Mouse (Mus musculus) retina, postnatal 7 days (tissue): ENCODE measurements around the gene Nexmif.
A peak's percentile ranks its signal among the peaks of the same experiment; 100 is the strongest.
"Not testable (repeated sequence)": the region's sequence is repeated elsewhere in the genome, so short reads cannot be mapped to it uniquely, and the experiment has no call there.

Source experiments
- DNase-seq: peaks from one replicate; pipeline ENCODE4 v3.0.0-alpha.2; 2012; ENCODE audit warnings: low read depth, low spot score

Gene Nexmif

DNA sequence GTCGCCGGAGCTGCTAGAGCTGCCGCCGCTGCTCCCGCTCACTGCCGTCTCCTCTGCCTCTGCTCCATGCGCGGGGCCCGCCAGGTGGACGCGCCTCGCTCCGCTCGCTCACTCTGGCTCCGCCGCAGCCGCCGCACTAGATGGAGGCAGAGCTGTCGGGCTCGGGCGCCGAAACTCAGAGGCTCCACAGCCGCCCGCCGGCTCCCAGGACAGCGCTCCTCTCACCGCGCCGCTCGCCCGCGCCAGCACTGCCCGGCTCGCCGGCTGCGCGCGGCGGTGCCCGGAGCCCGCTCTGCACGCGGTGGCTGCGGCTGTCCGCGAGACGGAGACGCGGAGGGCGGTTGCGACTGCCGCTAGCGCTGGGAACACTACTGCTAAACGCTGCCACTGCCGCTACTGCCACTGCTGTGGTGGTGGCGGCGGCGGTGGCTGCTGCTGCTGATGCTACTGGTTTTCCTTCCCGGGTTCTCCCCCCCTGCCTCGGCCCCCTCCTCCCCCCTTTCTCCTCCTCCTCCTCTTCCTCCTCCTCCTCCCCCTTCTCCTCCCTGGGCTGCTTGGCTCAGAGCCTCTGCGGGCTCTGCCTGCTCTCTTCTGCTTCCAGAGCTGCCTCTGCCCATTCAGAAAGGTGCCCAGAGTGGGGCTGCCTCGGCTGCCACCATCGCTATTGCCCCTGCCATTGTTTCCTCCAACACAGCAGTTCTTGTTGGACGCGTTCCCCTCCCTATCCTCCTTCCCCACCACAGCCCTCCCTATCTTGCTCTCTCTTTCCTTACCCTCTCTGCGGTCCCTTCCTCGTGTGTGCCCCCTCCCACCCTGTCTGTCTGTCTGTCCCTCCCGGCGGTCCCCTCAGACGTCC lies at the start of gene Nexmif:
Nexmif (minus strand) TSS at position 450 of the 856 bp plus-strand sequence.
- peak; percentile 17 for DNase-seq

DNA sequence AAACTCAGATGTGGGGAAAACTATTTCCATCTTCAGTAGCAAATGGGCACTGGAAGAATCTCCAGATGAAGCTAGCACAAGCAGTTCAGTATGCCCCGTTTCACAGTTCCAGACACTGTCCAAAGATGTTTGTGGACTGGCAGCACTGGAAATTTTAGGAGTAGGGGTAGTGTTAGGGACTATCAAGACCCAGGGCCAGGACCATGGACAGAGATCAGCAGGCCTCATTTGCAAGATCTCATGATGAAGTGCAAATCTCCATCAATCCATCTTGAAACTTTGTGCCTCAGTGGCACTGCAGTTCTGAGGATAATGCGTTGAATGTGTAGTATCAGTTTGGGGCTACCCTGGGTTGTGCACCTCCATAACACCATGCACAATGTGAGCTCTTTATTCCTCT lies 7.7 kb upstream of the Nexmif start:
- DNase-seq = no peak

DNA sequence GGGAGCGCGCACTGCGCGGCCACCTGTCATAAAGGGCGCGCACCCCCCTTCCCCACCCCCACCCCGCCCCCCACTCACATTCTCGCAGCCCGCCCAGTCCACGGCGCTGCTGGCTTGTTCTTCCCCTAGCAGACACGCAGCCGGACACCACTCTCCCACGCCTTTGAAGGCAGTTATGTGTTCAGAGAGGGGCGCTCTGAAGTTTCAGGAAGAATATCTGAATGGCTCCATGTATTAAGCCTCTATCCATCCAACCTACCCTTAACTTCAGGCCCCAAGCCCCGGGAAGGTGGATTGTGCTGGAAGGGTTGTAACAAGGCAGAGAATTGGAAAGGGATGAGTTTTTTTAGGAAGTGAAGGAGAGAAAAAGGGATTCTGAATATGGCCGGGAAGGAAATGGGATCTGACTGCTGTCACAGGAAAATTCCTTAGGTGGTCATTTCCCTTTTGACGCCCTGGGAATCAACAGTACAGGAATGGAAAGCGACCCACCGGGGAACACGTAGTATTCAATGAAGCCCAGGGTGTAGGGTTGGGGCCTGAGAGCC lies 681 bp upstream of the Nexmif start:
- no peak for DNase-seq

DNA sequence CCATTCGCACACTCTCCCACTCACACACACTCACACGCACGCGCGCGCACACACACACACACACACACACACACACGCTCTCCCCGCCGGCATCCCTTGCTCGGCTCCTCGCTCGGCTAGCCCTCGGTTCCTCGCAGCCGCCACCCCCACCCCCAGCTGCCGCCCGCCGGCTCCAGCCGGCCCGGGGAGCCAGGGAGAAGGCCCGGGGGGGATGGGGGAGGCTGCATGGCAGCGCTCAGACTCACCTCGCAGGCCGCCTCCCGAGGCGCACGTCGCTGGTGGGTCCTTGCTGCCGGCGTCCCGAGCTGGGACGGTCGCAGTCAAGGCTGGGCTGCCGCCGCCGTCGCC lies 623 bp downstream of the Nexmif start:
- DNase-seq = peak; percentile 16

DNA sequence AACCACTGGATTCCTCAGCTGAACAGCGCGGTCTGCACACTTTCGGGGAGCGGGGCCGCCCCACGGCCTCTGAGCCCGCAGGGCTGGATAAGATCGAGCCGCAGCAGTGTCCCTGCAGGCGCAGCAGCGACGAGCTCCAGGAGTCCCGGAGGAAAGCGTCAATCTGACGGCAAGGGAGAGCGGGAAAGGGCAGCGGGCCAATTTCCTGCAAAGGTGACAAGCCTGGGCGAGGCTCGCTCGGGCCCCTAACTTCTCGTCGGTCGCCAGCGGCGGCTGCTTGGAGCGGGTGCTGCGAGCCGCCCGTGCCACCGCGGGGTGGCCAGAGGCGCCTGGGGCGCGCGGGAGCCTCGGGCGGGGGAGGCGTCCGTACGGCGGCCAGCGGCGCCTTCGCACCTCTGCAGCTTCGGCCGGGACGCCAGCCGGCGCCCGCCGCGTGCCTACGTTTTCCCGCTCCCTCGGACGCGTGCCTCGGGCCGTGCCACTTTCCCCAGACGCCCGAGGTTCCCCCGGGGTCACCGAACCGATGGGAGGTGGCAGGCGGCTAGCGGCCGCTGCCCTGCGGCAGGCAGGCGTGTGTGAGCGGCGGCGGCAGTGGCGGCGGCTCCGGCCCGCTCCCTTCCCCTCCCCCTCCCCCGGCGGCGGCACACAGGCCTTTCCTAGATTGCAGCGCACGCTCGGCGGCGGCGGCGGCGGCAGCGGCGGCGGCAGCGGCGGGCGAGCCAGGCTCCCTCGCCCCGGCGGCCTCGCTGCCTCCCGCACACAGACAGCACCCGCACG lies 1.2 kb downstream of the Nexmif start:
- DNase-seq = peak; percentile 38

DNA sequence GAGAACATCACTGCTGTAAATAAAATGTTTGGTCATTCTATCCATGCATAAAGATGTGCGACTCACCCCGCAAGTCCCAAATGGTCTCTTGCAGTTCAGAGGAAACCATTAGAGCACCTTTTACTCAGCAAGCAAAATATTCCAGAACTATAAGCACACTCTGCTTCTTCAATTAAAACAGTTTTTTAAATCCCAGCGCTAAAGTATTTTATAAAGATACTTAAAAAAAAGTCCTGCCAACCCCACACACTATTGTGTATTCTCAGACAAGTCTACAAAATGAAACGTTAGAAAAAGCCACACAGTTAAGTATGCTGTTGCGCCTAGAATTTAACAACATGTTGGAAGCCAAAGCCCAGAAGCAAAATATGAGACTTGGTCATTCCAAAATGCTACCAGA lies 1.9 kb downstream of the Nexmif start:
- no peak for DNase-seq

DNA sequence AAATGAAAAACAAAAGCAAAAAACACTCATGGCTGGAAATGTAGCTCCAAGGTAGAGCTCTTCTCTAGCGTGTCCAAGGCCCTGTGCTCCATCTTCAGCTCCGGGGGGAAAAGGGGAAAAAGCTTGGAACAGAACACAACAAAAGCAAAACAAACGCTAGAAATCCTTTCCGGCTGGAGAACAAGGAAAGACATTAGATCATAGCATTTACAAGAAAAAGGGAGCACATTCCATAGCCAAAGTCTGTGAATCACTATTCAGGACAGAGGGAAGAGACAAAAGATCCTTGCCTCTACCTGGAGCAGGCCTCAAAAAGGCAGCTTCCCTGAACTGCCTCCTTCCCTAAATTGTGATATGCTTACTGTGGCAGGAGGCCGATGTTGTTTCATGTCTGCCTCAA lies 4.4 kb downstream of the Nexmif start:
- no peak for DNase-seq

DNA sequence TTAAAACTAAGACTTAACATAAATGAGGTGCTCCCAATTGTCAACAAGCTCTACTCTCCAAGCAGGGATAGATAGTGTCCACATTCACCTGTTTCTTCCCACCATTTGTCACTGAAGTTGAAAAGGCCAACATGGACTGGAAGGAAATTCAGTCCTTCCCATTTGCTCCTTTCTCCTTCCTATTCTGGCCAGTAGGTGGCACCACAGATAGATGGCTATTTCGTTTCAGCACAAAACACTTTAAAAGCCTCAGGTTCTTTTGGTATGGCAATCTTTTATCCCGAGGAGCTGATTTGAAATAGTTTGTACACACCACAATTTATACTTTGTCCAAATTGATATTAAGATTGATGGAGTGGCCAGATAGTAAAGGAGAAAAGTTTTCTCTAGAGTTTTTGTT lies 21.7 kb downstream of the Nexmif start:
- DNase-seq = peak; percentile 24

DNA sequence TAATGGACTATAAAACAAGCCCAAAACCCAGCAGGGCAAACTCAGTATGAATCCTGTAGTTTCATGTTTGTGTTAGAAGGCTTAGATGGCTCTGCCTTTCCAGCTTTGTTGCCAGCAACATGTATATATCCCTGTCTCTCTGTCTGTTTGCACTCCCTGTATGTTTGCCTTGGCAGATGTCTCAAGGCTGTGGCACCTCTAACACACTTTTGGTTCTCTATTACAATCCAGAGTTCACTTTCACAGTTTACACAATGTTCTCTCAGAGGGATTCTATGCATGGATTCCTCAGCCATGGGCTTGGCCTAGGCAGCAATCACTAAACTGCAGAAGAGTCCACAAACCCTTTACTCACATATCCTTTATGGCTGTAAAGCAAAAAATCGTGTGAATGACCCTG lies 50.9 kb downstream of the Nexmif start:
- no peak for DNase-seq

DNA sequence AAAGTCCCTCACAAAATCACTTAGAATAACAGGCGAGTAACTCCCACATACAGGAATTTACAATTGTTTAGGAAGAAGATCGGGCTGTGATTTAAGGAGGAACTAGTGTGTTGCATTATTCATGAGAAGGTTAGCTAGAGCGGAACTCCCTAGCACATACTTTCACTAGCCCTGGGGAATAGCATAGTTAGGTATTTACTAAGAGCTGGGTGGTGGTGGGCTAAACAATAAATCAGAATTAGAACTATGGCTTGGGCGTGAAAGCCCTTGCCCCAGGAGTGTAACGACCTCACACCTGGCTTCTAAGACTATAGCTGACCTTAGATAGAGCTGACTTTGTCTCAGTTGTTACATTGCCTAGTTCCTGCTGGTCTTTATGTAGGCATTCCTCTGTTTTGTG lies 85.7 kb downstream of the Nexmif start:
- DNase-seq = not testable (repeated sequence)

DNA sequence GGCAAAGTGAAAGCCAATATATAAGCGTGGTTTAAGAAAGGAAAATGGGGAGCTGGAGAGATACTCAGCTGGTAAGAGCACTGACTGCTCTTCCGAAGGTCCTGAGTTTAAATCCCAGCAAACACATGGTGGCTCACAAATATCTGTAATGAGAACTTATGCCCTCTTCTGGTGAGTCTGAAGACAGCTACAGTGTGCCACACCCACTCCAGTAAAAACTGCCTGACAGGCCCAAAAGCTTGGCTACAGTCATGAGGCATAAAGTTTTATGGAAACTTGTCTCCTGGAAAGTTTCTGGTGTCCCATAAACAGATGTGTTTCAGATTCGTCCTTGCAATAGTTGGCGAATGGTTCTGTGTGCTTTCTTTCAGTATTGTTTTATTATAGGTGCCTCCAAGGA lies 86.4 kb downstream of the Nexmif start:
- no peak for DNase-seq

DNA sequence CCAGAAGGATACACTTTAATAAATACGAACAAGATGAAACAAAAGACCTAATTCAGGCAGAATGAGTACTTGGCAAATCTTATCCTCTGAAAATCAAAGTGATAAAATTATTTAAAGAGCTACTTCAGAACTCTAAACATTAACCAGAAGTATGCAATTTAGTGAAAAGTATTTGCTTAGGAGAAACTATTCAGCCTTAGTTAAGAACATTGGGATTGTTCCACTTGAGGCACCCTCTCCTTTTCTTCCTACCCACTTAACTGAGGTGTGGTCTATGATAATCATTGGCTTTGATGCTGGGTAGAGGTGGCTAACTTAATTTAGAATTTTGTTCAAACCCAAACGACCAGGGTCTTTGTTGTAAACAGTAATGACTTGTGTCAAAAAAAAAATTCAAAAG lies 146.1 kb downstream of the Nexmif start:
- no peak for DNase-seq

DNA sequence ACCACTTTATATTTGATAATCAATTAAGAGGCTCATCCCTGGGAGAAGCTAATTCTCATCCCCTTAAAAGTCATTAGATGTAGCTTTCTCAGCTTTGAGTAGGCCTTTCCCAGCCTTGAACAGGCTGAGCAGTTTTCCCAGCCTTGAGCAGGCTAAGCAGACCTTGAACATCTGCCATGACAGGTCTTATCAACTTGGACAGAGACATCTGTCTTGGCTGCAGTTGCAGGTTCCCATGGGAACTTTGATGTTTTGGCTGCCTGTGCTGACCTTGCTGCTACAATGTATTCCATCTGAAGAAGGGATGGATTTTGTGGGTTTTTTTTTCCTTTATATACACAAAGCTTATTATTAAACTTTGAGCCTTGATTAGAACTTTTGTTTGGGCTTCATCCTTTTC lies 160.7 kb downstream of the Nexmif start:
- no peak for DNase-seq

DNA sequence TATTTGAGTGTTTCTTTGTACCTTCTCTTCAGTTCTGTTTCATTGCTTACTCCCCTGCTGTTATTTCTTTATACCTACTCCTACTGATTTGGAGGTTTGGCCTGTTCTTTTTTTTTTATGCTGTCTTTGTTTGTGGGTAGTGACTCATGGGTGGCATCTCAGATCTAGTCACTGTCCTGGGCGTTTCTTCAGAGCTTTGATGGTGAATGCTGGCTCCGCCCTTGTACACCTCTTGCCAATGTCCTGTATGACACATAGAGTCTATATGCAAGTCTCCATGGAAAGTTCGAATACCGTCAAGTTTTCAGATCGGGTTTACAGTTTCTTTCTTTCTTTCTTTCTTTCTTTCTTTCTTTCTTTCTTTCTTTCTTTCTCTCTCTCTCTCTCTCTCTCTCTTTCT lies 167.1 kb downstream of the Nexmif start:
- no peak for DNase-seq

DNA sequence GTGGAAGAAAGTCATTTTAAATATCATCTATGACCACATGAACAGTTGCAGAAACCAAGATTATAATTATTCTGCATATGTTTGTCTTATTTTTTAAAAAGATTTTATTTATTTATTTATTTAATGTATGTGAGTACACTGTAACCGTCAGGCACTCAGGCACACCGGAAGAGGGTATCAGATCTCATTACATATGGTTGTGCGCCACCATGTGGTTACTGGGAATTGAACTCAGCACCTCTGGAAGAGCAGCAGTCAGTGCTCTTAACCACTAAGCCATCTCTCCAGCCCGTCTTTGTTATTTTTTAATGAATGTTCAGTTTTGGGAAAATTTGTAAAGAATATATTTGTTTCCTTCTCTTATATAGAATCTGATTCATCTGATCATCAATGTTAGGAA lies 168.2 kb downstream of the Nexmif start:
- no peak for DNase-seq
